9 mouse cellular contexts compared by ENCODE assay signal in genomic region chr1:184844326-184845066, GRCm38 (mm10). TPM values are rescaled to one million over a fixed set of nuclear protein-coding genes. Genes with fewer than 3 reads are reported as not detected.
A peak's percentile ranks its signal among the peaks of the same experiment; 100 is the strongest.
DNase-seq lines count a peak whose midpoint lies in the region; ATAC-seq and TF ChIP-seq lines count a peak whose summit lies in the region.
"Had no signal": no experiment of that assay in that cellular context is flagged by ENCODE, and none has a peak within 500 bp of the region (broad histone marks: within the 10 kb centered on the region; RNA-seq: fewer than 3 reads in every experiment).

No protein-coding gene starts in this region.

- WGBS in hindbrain, postnatal 0 days, result 16% methylated on average over 15 of the region's 15 CpGs
- 18% methylated on average over 15 of the region's 15 CpGs for WGBS in lung, embryonic 14.5 days

- no peaks in the 10 kb centered on the region for H3K9me3 ChIP-seq in hindbrain, postnatal 0 days (ENCODE audit: low read length)
- no peaks in the 10 kb centered on the region for H3K9me3 ChIP-seq in lung, embryonic 14.5 days (ENCODE audit: low read depth, low read length)

- no peaks in the 10 kb centered on the region for H3K36me3 ChIP-seq in C2C12 (ENCODE audit: control insufficient read depth, insufficient read depth)
- no peaks in the 10 kb centered on the region for H3K36me3 ChIP-seq in hindbrain, postnatal 0 days (ENCODE audit: insufficient read depth, low read length)
- H3K36me3 ChIP-seq in lung, embryonic 14.5 days (ENCODE audit: insufficient read depth), result peaks cover 14% of the 10 kb centered on the region; the same call in 1 of the 2 replicates

- H3K9ac ChIP-seq in hindbrain, postnatal 0 days (replicated peaks; ENCODE audit: low read length), result peak overlapping the region; percentile 71
- H3K9ac ChIP-seq in lung, embryonic 14.5 days, result peak overlapping the region; percentile 88

- peak overlapping the region; percentile 98 for H3K4me2 ChIP-seq in hindbrain, postnatal 0 days (ENCODE audit: low read depth, low read length)
- peak overlapping the region; percentile 96 for H3K4me2 ChIP-seq in lung, embryonic 14.5 days

- peak overlapping the region; percentile 75 for H3K4me3 ChIP-seq in C2C12 (ENCODE audit: insufficient read depth, poor library complexity, severe bottlenecking)
- peak overlapping the region; percentile 94 for H3K4me3 ChIP-seq in embryonic fibroblast, embryonic 13.5 days (ENCODE audit: insufficient read depth, low read length)
- peak overlapping the region; percentile 83 for H3K4me3 ChIP-seq in hindbrain, postnatal 0 days (ENCODE audit: low read length)
- H3K4me3 ChIP-seq in lung, embryonic 14.5 days (ENCODE audit: low read depth, low read length), result peak overlapping the region; percentile 80

- peaks cover 5% of the 10 kb centered on the region for H3K79me2 ChIP-seq in C2C12 (ENCODE audit: control insufficient read depth, insufficient read depth)

- H3K27ac ChIP-seq in embryonic fibroblast, embryonic 13.5 days (ENCODE audit: insufficient read depth, low read length), result peak overlapping the region; percentile 49
- H3K27ac ChIP-seq in hindbrain, postnatal 0 days, result peak overlapping the region; percentile 79; the same call in 1 of the 2 replicates
- H3K27ac ChIP-seq in lung, embryonic 14.5 days (ENCODE audit: low read depth), result peak overlapping the region; percentile 87; the same call in 1 of the 2 replicates

- no peaks in the 10 kb centered on the region for H3K27me3 ChIP-seq in C2C12 (ENCODE audit: control insufficient read depth, insufficient read depth, insufficient read length)
- no peaks in the 10 kb centered on the region for H3K27me3 ChIP-seq in hindbrain, postnatal 0 days (ENCODE audit: insufficient read depth, low read length)
- 0 out of 2 replicates have a peak, but pooled peaks cover 4% of the 10 kb centered on the region for H3K27me3 ChIP-seq in lung, embryonic 14.5 days (ENCODE audit: insufficient read depth, low read length)
- H3K27me3 ChIP-seq: Patski had no signal

- ATAC-seq in hindbrain, postnatal 0 days, result no peak
- ATAC-seq in lung, embryonic 14.5 days (ENCODE audit: insufficient read depth), result no peak

- no peaks in the 10 kb centered on the region for H3K79me3 ChIP-seq in C2C12 (ENCODE audit: low read depth)

- peaks cover 5% of the 10 kb centered on the region; the same call in 1 of the 2 replicates for H3K4me1 ChIP-seq in embryonic fibroblast, embryonic 13.5 days (ENCODE audit: control insufficient read depth, insufficient read depth, low read length)
- peaks cover 15% of the 10 kb centered on the region for H3K4me1 ChIP-seq in hindbrain, postnatal 0 days (ENCODE audit: insufficient read depth, low read length)
- peaks cover 7% of the 10 kb centered on the region; the same call in 1 of the 2 replicates for H3K4me1 ChIP-seq in lung, embryonic 14.5 days (ENCODE audit: insufficient read depth)

- H3ac ChIP-seq in C2C12 (ENCODE audit: control insufficient read depth, insufficient read length, low read depth), result peak overlapping the region; percentile 78

- peak; percentile 55 for DNase-seq in adrenal gland, postnatal 10 days
- DNase-seq in adrenal gland, adult 18-20 months (ENCODE audit: low spot score in 2 of 2), result no peak
- DNase-seq in hindbrain, postnatal 0 days (ENCODE audit: low spot score), result peak; percentile 25
- peak; percentile 44 for DNase-seq in lung, embryonic 14.5 days
- peak; percentile 21 for DNase-seq in spleen, adult 12 weeks (ENCODE audit: low spot score)
- no peak for DNase-seq in layer of hippocampus, adult 11-12 months (ENCODE audit: low spot score)

- no peak for TF ChIP-seq CTCF in C2C12 (IDR thresholded peaks at IDR 0.05; ENCODE audit: control insufficient read depth, insufficient read depth, insufficient read length)
- TF ChIP-seq CTCF in embryonic fibroblast, embryonic 13.5 days (IDR thresholded peaks at IDR 0.05; ENCODE audit: borderline replicate concordance, insufficient read depth, low read length), result no peak
- TF ChIP-seq CTCF in hindbrain, postnatal 0 days (IDR thresholded peaks at IDR 0.05; ENCODE audit: low read depth), result no peak
- peak; percentile 19; the same call in 1 of the 2 replicates for TF ChIP-seq CTCF in lung, embryonic 14.5 days (IDR thresholded peaks at IDR 0.05; ENCODE audit: low read depth)

- no peak for TF ChIP-seq POLR2A in embryonic fibroblast, embryonic 13.5 days (IDR thresholded peaks at IDR 0.05; ENCODE audit: low read depth, low read length)

TF ChIP-seq in C2C12, 6 proteins besides CTCF, POLR2A, EP300 and RAD21:
- no peak for TF ChIP-seq FOSL1 (IDR thresholded peaks at IDR 0.05; ENCODE audit: insufficient read depth, low read length, poor library complexity, severe bottlenecking)
- no peak for TF ChIP-seq USF1 (IDR thresholded peaks at IDR 0.05; ENCODE audit: low read depth)
- no peak for TF ChIP-seq MYOG (IDR thresholded peaks at IDR 0.05; ENCODE audit: control insufficient read depth, extremely low read depth, insufficient read length)
- TF ChIP-seq MYOD1 (IDR thresholded peaks at IDR 0.05; ENCODE audit: control insufficient read depth, insufficient read length, low read depth), result no peak
- no peak for TF ChIP-seq MAX (IDR thresholded peaks at IDR 0.05)
- no peak for TF ChIP-seq CEBPB (IDR thresholded peaks at IDR 0.05; ENCODE audit: low read depth)

RNA-seq across cellular contexts. Expression of gene Marc2, which starts 1.8 kb away (rescaled TPM):
- 100 to 1,000 TPM; 315 to 378 TPM for total RNA-seq in adrenal gland, postnatal 10 days (2021)
- total RNA-seq in adrenal gland, adult 18-20 months (2021), result 100 to 1,000 TPM; 381 to 428 TPM
- 56.9 TPM for polyA plus RNA-seq in C2C12 (2012; fragmentation: generic; extraction: Trizol)
- 86.4 and 97.6 TPM in 2 replicates for polyA plus RNA-seq in embryonic fibroblast, embryonic 13.5 days (2011; ENCODE audit: insufficient read length, low read depth, missing spikeins)
- total RNA-seq in hindbrain, postnatal 0 days (2014; rRNA removed), result 56.6 and 62.1 TPM in 2 replicates
- polyA plus RNA-seq in hindbrain, postnatal 0 days (2015; fragmentation: Nextera tagmentation; extraction: Ambion mirVana), result 151 TPM in 2 replicates
- polyA plus RNA-seq in lung, embryonic 14.5 days (2014; fragmentation: Nextera tagmentation; extraction: Ambion mirVana), result 152 and 163 TPM in 2 replicates

RNA-seq across cellular contexts. Expression of gene Marc1, which starts 33.4 kb away (rescaled TPM):
- total RNA-seq in adrenal gland, postnatal 10 days (2021), result 10 to 100 TPM; 15.0 to 43.0 TPM
- 10 to 100 TPM in 1 of 2 experiments, 1 to 10 TPM in 1; 6.1 to 19.0 TPM for total RNA-seq in adrenal gland, adult 18-20 months (2021)
- polyA plus RNA-seq in C2C12 (2012; fragmentation: generic; extraction: Trizol), result 0.01 TPM
- not detected in 2 replicates for polyA plus RNA-seq in embryonic fibroblast, embryonic 13.5 days (2011; ENCODE audit: insufficient read length, low read depth, missing spikeins)
- total RNA-seq in hindbrain, postnatal 0 days (2014; rRNA removed), result 0.21 TPM in 1 of 2 replicates, not detected in the other
- polyA plus RNA-seq in hindbrain, postnatal 0 days (2015; fragmentation: Nextera tagmentation; extraction: Ambion mirVana), result 0.25 and 0.33 TPM in 2 replicates
- not detected in 2 replicates for polyA plus RNA-seq in lung, embryonic 14.5 days (2014; fragmentation: Nextera tagmentation; extraction: Ambion mirVana)
- polyA plus RNA-seq: Patski had no signal

RNA-seq across cellular contexts. Expression of gene C130074G19Rik, which starts 38.5 kb away (rescaled TPM):
- 10 to 100 TPM; 41.7 to 43.4 TPM for total RNA-seq in adrenal gland, postnatal 10 days (2021)
- 10 to 100 TPM; 32.3 to 64.9 TPM for total RNA-seq in adrenal gland, adult 18-20 months (2021)
- not detected for polyA plus RNA-seq in C2C12 (2012; fragmentation: generic; extraction: Trizol)
- polyA plus RNA-seq in embryonic fibroblast, embryonic 13.5 days (2011; ENCODE audit: insufficient read length, low read depth, missing spikeins), result 0.18 and 0.32 TPM in 2 replicates
- 4.2 and 6.6 TPM in 2 replicates for total RNA-seq in hindbrain, postnatal 0 days (2014; rRNA removed)
- 1.1 TPM in 2 replicates for polyA plus RNA-seq in hindbrain, postnatal 0 days (2015; fragmentation: Nextera tagmentation; extraction: Ambion mirVana)
- polyA plus RNA-seq in lung, embryonic 14.5 days (2014; fragmentation: Nextera tagmentation; extraction: Ambion mirVana), result 2.5 and 3.0 TPM in 2 replicates

Comparison
In these comparisons a context has a peak if more than half of its experiments do, and no peak if none do; other contexts are left out.
1. DNase-seq: peak in adrenal gland, postnatal 10 days (single experiment), hindbrain, postnatal 0 days (single experiment), lung, embryonic 14.5 days (single experiment) and spleen, adult 12 weeks (single experiment); none in adrenal gland, adult 18-20 months (0 of 2) and layer of hippocampus, adult 11-12 months (single experiment).
2. Peak in every context shown above with its lines, with median percentiles within 50 percentile points of each other: H3K4me3 ChIP-seq and H3K27ac ChIP-seq.